Mouse (Mus musculus) lung, embryonic 16.5 days (tissue): ENCODE measurements around the gene Kctd21. TPM values are rescaled to one million over a fixed set of nuclear protein-coding genes. Genes with fewer than 3 reads are reported as not detected.

Source experiments
- polyA plus RNA-seq: library from polyadenylated mRNA; unstranded; fragments of >200 nt; fragmentation: Nextera tagmentation; extraction: Ambion mirVana; gene quantifications from 2 replicates; pipeline ENCODE4 v1.2.1, GENCODE M21; 2015

Kctd21 gene
- polyA plus RNA-seq, 1 experiment from 2014 or later: 5.5 TPM

Other genes with a start within 250 kb of the Kctd21 start
- gene Usp35, start 307 bp upstream of the Kctd21 start, polyA plus RNA-seq: 1.2 and 1.4 TPM in 2 replicates
- gene Alg8, start 39.3 kb downstream of the Kctd21 start, polyA plus RNA-seq: 42.4 and 44.3 TPM in 2 replicates
- 350 and 370 TPM in 2 replicates for gene Ndufc2, start 67.7 kb downstream of the Kctd21 start, polyA plus RNA-seq
- gene Thrsp, start 85.4 kb downstream of the Kctd21 start, polyA plus RNA-seq: 1.2 and 1.6 TPM in 2 replicates
- 8.9 and 9.9 TPM in 2 replicates for gene Kctd14, start 119.0 kb downstream of the Kctd21 start, polyA plus RNA-seq
- gene Ints4, start 148.6 kb downstream of the Kctd21 start, polyA plus RNA-seq: 46.9 and 49.8 TPM in 2 replicates
- 52.6 and 54.6 TPM in 2 replicates for gene Aamdc, start 247.2 kb downstream of the Kctd21 start, polyA plus RNA-seq
- 18.6 and 18.7 TPM in 2 replicates for gene Rsf1, start 247.6 kb downstream of the Kctd21 start, polyA plus RNA-seq